Mouse (Mus musculus) B cell, adult (primary cell): ENCODE results near the gene Lars2. TPM values are rescaled to one million over a fixed set of nuclear protein-coding genes. Genes with fewer than 3 reads are reported as not detected.

Source experiments
- total RNA-seq: library from RNA; stranded (reverse); gene quantifications from 4 replicates; pipeline ENCODE4 v1.2.4, GENCODE M21; 2023; ENCODE audit not compliant: inconsistent age

Gene Lars2
- total RNA-seq, result 295 to 419 TPM (median 375 TPM) in 4 replicates

GRCm38 (mm10) chr9:123366708-123367385 is at the start of gene Lars2:
TSS of gene Lars2 (plus strand) at chr9:123366927.

GRCm38 (mm10) chr9:123478586-123479195 is 112.0 kb downstream of the Lars2 start, which contains the start of gene Limd1:
TSS of gene Limd1 (plus strand) at chr9:123478706.

Other genes with a start within 250 kb of the Lars2 start
- 0.58 to 1.3 TPM (median 0.87 TPM) in 3 of 4 replicates, not detected in the other for gene Clec3b, start 216.0 kb upstream of the Lars2 start, total RNA-seq
- not detected in 4 replicates for gene Cdcp1, start 150.9 kb upstream of the Lars2 start, total RNA-seq
- 0.39 TPM in 1 of 4 replicates, not detected in the others for gene Tmem158, start 106.2 kb upstream of the Lars2 start, total RNA-seq
- 124 to 140 TPM (median 138 TPM) in 4 replicates for gene Limd1, start 111.8 kb downstream of the Lars2 start, total RNA-seq
- gene Sacm1l, start 162.8 kb downstream of the Lars2 start, total RNA-seq, result 24.0 to 28.0 TPM (median 25.2 TPM) in 4 replicates